Mouse (Mus musculus) hindbrain, embryonic 11.5 days (tissue): ENCODE results near the gene Olfr1360. TPM values are rescaled to one million over a fixed set of nuclear protein-coding genes. Genes with fewer than 3 reads are reported as not detected.
"Not testable (repeated sequence)": the region's sequence is repeated elsewhere in the genome, so short reads cannot be mapped to it uniquely, and the experiment has no call there.

Source experiments
- ATAC-seq: fragments of 200-750 bp; cut with Nextera tagmentation; 2 replicates; pipeline ENCODE4 v1.8.0; 2017; ENCODE audit warnings: mild to moderate bottlenecking, moderate TSS enrichment, moderate library complexity; ENCODE audit not compliant: low FRiP score
- DNase-seq: peaks from one replicate; pipeline ENCODE4 v3.0.0-alpha.2; 2015; ENCODE audit warnings: low spot score
- H3K27ac ChIP-seq: fragments of 300-500 bp; sonication (generic); 2 replicates; pipeline ENCODE4 v1.5.1; 2014; ENCODE audit warnings: mild to moderate bottlenecking, low read depth, low read length
- H3K27me3 ChIP-seq: fragments of 300-500 bp; sonication (generic); 2 replicates; pipeline ENCODE4 v1.6.1; 2014; ENCODE audit warnings: mild to moderate bottlenecking, low read length, moderate library complexity, mixed read lengths; ENCODE audit not compliant: control insufficient read depth, insufficient read depth
- H3K36me3 ChIP-seq: fragments of 300-500 bp; sonication (generic); 2 replicates; pipeline ENCODE4 v1.6.1; 2014; ENCODE audit warnings: mild to moderate bottlenecking, low read length, moderate library complexity, mixed read lengths; ENCODE audit not compliant: control insufficient read depth, insufficient read depth
- H3K4me1 ChIP-seq: fragments of 300-500 bp; sonication (generic); replicated peaks from 2 replicates; pipeline ENCODE4 v1.6.1; 2014; ENCODE audit warnings: low read length, mixed read lengths; ENCODE audit not compliant: control insufficient read depth, insufficient read depth
- H3K4me2 ChIP-seq: fragments of 300-500 bp; sonication (generic); replicated peaks from 2 replicates; pipeline ENCODE4 v1.6.1; 2014; ENCODE audit warnings: mild to moderate bottlenecking, low read depth, low read length
- H3K4me3 ChIP-seq: fragments of 300-500 bp; sonication (generic); 2 replicates; pipeline ENCODE4 v1.5.1; 2014; ENCODE audit warnings: low read depth, low read length
- H3K9ac ChIP-seq: fragments of 300-500 bp; sonication (generic); 2 replicates; pipeline ENCODE4 v1.6.1; 2014; ENCODE audit warnings: low read depth, low read length
- H3K9me3 ChIP-seq: fragments of 300-500 bp; sonication (generic); 2 replicates; pipeline ENCODE4 v1.6.1; 2016; ENCODE audit warnings: low read length; ENCODE audit not compliant: control insufficient read depth
- WGBS: fragments of 180-500 bp; shearing (Covaris S2); extraction: QIAGEN DNeasy Blood & Tissue Kit; methylation state at CpG from one replicate; pipeline ENCODE4 v1.1.7; 2014; 5-methylcytosine and 5-hydroxymethylcytosine counted together
- polyA plus RNA-seq: library from polyadenylated mRNA; unstranded; fragments of >200 nt; fragmentation: Nextera tagmentation; extraction: Ambion mirVana; gene quantifications from 2 replicates; pipeline ENCODE4 v1.2.1, GENCODE M21; 2014

Gene Olfr1360
- not detected in 2 replicates for polyA plus RNA-seq

GRCm38 (mm10) chr13:21677305-21677704 is at the start of gene Olfr1360:
Gene Olfr1360, minus strand, starts transcription at chr13:21677405.
- no peaks in the 10 kb centered on the region for H3K36me3 ChIP-seq
- DNase-seq, result no peak
- H3K27ac ChIP-seq, result no peak within 1 kb of the TSS
- 94% methylated on average over 2 of the region's 2 CpGs for WGBS
- ATAC-seq, result no peak
- H3K4me1 ChIP-seq, result no peaks in the 10 kb centered on the region
- no peak within 1 kb of the TSS for H3K4me3 ChIP-seq
- H3K4me2 ChIP-seq, result no peak within 1 kb of the TSS
- no peaks in the 10 kb centered on the region for H3K27me3 ChIP-seq
- H3K9ac ChIP-seq, result no peak within 1 kb of the TSS
- no peaks in the 10 kb centered on the region for H3K9me3 ChIP-seq

- H3K36me3 ChIP-seq, result no peaks in the 10 kb centered on the region
- no peaks in the 10 kb centered on the region for H3K9me3 ChIP-seq
- H3K27me3 ChIP-seq, result no peaks in the 10 kb centered on the region
- peaks cover 7% of the 10 kb centered on the region; the same call in 1 of the 2 replicates for H3K4me1 ChIP-seq
- H3K4me2 ChIP-seq, result no peak overlapping the region; the same call in 1 of the 2 replicates
- ATAC-seq (no peak), DNase-seq (no peak)
- H3K9ac ChIP-seq, result no peak overlapping the region
- no peak overlapping the region for H3K4me3 ChIP-seq
- 33% methylated on average over 5 of the region's 5 CpGs for WGBS
- H3K27ac ChIP-seq, result no peak overlapping the region
These were observed 46.0 kb upstream of the Olfr1360 start for GRCm38 (mm10) chr13:21722993-21723836.

- peaks cover 4% of the 10 kb centered on the region; the same call in 1 of the 2 replicates for H3K4me1 ChIP-seq
- H3K4me3 ChIP-seq, result peak overlapping the region; percentile 24
- peak overlapping the region; percentile 44 for H3K4me2 ChIP-seq
- DNase-seq, result peak; percentile 59
- H3K9ac ChIP-seq, result peak overlapping the region; percentile 47; the same call in 1 of the 2 replicates
- H3K9me3 ChIP-seq, result no peaks in the 10 kb centered on the region
- H3K36me3 ChIP-seq, result no peaks in the 10 kb centered on the region
- peak; percentile 39 for ATAC-seq
- no peaks in the 10 kb centered on the region for H3K27me3 ChIP-seq
- WGBS, result 4% methylated on average over 11 of the region's 11 CpGs
- peak overlapping the region; percentile 78 for H3K27ac ChIP-seq
These were observed 45.2 kb upstream of the Olfr1360 start for GRCm38 (mm10) chr13:21722373-21722925.

DNA sequence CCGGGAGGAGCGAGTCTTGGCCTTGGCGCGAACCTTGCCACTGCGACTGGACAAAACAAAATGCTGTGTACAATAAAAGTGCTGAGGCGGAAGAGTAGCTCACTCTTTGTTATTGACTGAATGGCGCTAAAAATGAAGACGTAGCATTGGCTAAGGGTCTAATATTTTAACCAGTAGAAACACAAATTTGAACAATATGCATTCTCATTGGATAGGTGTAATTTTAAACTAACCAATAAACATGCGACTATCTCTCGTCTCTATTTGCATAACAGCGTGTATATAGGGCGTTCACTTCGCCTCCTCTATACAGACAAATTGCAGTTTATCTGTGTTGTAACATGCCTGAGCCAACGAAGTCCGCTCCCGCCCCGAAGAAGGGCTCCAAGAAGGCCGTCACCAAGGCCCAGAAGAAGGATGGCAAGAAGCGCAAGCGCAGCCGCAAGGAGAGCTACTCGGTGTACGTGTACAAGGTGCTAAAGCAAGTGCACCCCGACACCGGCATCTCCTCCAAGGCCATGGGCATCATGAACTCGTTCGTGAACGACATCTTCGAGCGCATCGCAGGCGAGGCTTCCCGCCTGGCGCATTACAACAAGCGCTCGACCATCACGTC is 44.7 kb upstream of the Olfr1360 start, which contains the start of gene Hist1h2bm:
Gene Hist1h2bm, plus strand, starts transcription at position 288 of the 616 bp plus-strand sequence.
- DNase-seq (peak; percentile 86), ATAC-seq (peak; percentile 97)
- Histone ChIP-seq H3K4me2 (peak within 1 kb of the TSS; percentile 44), H3K4me3 (peak within 1 kb of the TSS; percentile 35), H3K27ac (peak within 1 kb of the TSS; percentile 78), H3K9ac (peak within 1 kb of the TSS; percentile 47; the same call in 1 of the 2 replicates)
- H3K9me3 ChIP-seq, H3K36me3 ChIP-seq, H3K27me3 ChIP-seq, H3K4me1 ChIP-seq: not testable (repeated sequence)
- WGBS, result under 1% methylated on average over 35 of the region's 37 CpGs

GRCm38 (mm10) chr13:21721107-21721756 is 44.0 kb upstream of the Olfr1360 start:
- not testable (repeated sequence) for H3K9me3 ChIP-seq, H3K4me1 ChIP-seq, H3K27me3 ChIP-seq, H3K36me3 ChIP-seq
- WGBS, result 1% methylated on average over 19 of the region's 44 CpGs
- H3K9ac ChIP-seq, result peak overlapping the region; percentile 42; the same call in 1 of the 2 replicates
- DNase-seq (peak; percentile 57), ATAC-seq (peak; percentile 26)
- H3K4me2 ChIP-seq, result peak overlapping the region; percentile 42
- peak overlapping the region; percentile 78 for H3K27ac ChIP-seq
- H3K4me3 ChIP-seq, result peak overlapping the region; percentile 35

DNA sequence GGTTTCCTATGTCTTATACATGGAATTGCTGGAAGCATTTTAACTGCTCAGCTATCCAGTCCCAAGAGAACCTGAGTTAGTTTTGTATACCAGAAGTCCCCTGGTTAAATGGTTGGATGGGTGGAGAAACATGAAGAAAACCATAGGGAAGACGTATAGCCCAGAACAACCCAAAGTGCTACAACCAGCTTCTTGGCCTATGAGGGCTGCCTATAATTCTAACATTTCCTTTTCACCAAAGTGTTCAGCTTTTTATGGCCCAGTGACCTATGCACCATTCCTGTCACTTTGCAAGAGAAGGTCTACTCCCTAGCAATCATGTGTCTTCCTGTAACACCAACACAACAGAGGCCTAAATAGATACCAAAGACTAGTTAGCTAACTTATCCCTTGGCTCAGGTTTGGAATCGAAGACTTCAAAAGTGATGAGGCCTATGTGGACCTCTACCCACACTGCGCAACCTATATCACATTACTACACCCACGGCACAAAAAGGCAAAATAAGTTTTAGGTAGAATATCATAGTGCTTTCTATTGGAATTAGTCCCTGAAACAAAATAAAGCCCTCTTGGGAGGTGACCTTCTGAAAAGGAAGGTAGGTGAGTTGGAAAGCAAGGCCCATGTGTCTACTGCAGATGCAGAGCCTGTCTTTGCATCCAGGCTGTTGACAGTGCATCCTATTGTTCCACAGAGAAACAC is 41.3 kb upstream of the Olfr1360 start:
- Histone ChIP-seq H3K4me1 (peaks cover 4% of the 10 kb centered on the region; the same call in 1 of the 2 replicates), H3K4me3 (peak overlapping the region; percentile 47), H3K9ac (peak overlapping the region; percentile 79), H3K27me3 (no peaks in the 10 kb centered on the region), H3K36me3 (no peaks in the 10 kb centered on the region), H3K4me2 (peak overlapping the region; percentile 77), H3K9me3 (no peaks in the 10 kb centered on the region), H3K27ac (peak overlapping the region; percentile 80)
- DNase-seq (peak; percentile 52), ATAC-seq (no peak)
- 60% methylated on average over 4 of the region's 4 CpGs for WGBS

- ATAC-seq, result peak; percentile 45
- H3K36me3 ChIP-seq, H3K4me1 ChIP-seq, H3K9me3 ChIP-seq, H3K27me3 ChIP-seq: not testable (repeated sequence)
- peak; percentile 90 for DNase-seq
- Histone ChIP-seq H3K4me3 (peak within 1 kb of the TSS; percentile 47), H3K4me2 (peak within 1 kb of the TSS; percentile 87), H3K9ac (peak within 1 kb of the TSS; percentile 79), H3K27ac (peak within 1 kb of the TSS; percentile 93)
- under 1% methylated on average over 26 of the region's 56 CpGs for WGBS
These were observed 40.5 kb upstream of the Olfr1360 start, which contains the start of gene Hist1h3h for GRCm38 (mm10) chr13:21717397-21718357. Gene Hist1h3h, plus strand, starts transcription at chr13:21717659.
